Mouse (Mus musculus) lung, embryonic 15.5 days (tissue): ENCODE measurements around the gene Trak2. TPM values are rescaled to one million over a fixed set of nuclear protein-coding genes. Genes with fewer than 3 reads are reported as not detected.

ENCODE experiments used
- ATAC-seq: fragments of 200-750 bp; cut with Nextera tagmentation; 2 replicates; pipeline ENCODE4 v1.8.0; 2017; ENCODE audit warnings: moderate number of reproducible peaks, borderline replicate concordance; ENCODE audit not compliant: low FRiP score, low TSS enrichment; ENCODE audit errors: extremely low read depth
- H3K27ac ChIP-seq: fragments of 300-500 bp; sonication (generic); 2 replicates; pipeline ENCODE4 v1.5.1; 2015; ENCODE audit warnings: moderate library complexity, mild to moderate bottlenecking, inconsistent platforms
- H3K27me3 ChIP-seq: fragments of 300-500 bp; sonication (generic); 2 replicates; pipeline ENCODE4 v1.6.1; 2015; ENCODE audit warnings: inconsistent platforms
- H3K36me3 ChIP-seq: fragments of 300-500 bp; sonication (generic); 2 replicates; pipeline ENCODE4 v1.6.1; 2015; ENCODE audit warnings: inconsistent platforms
- H3K4me1 ChIP-seq: fragments of 300-500 bp; sonication (generic); 2 replicates; pipeline ENCODE4 v1.6.1; 2015; ENCODE audit warnings: inconsistent platforms
- H3K4me2 ChIP-seq: fragments of 300-500 bp; sonication (generic); 2 replicates; pipeline ENCODE4 v1.6.1; 2015; ENCODE audit warnings: inconsistent platforms, mild to moderate bottlenecking, moderate library complexity
- H3K4me3 ChIP-seq: fragments of 300-500 bp; sonication (generic); 2 replicates; pipeline ENCODE4 v1.5.1; 2015; ENCODE audit warnings: mild to moderate bottlenecking, inconsistent platforms
- H3K9ac ChIP-seq: fragments of 300-500 bp; sonication (generic); 2 replicates; pipeline ENCODE4 v1.6.1; 2015; ENCODE audit warnings: inconsistent platforms
- H3K9me3 ChIP-seq: fragments of 300-500 bp; sonication (generic); 2 replicates; pipeline ENCODE4 v1.6.1; 2016; ENCODE audit warnings: inconsistent platforms
- WGBS: fragments of 180-500 bp; shearing (Covaris S2); methylation state at CpG from one replicate; pipeline ENCODE4 v1.1.7; 2015; 5-methylcytosine and 5-hydroxymethylcytosine counted together
- polyA plus RNA-seq: library from polyadenylated mRNA; unstranded; fragments of >200 nt; fragmentation: Nextera tagmentation; extraction: Ambion mirVana; gene quantifications from 2 replicates; pipeline ENCODE4 v1.2.1, GENCODE M21; 2015

The Trak2 gene
- polyA plus RNA-seq, 1 experiment from 2014 or later, result 14.6 TPM

GRCm38 (mm10) chr1:58952526-58952925 is 20.7 kb downstream of the Trak2 start:
- H3K9me3 ChIP-seq, result no peaks in the 10 kb centered on the region
- no peaks in the 10 kb centered on the region for H3K27me3 ChIP-seq
- no peak for ATAC-seq
- no peaks in the 10 kb centered on the region for H3K36me3 ChIP-seq
- no peak overlapping the region for H3K4me2 ChIP-seq
- WGBS, result 85% methylated on average over 5 of the region's 5 CpGs
- no peak overlapping the region for H3K27ac ChIP-seq
- H3K4me3 ChIP-seq, result no peak overlapping the region
- peaks cover 20% of the 10 kb centered on the region for H3K4me1 ChIP-seq
- H3K9ac ChIP-seq, result no peak overlapping the region

GRCm38 (mm10) chr1:58951841-58952240 is 21.4 kb downstream of the Trak2 start:
- H3K4me2 ChIP-seq, result no peak overlapping the region
- no peak for ATAC-seq
- peaks cover 20% of the 10 kb centered on the region for H3K4me1 ChIP-seq
- H3K9ac ChIP-seq, result no peak overlapping the region
- no peak overlapping the region for H3K4me3 ChIP-seq
- H3K36me3 ChIP-seq, result no peaks in the 10 kb centered on the region
- no peaks in the 10 kb centered on the region for H3K27me3 ChIP-seq
- WGBS, result 71% methylated on average over 4 of the region's 4 CpGs
- no peaks in the 10 kb centered on the region for H3K9me3 ChIP-seq
- H3K27ac ChIP-seq, result no peak overlapping the region

DNA sequence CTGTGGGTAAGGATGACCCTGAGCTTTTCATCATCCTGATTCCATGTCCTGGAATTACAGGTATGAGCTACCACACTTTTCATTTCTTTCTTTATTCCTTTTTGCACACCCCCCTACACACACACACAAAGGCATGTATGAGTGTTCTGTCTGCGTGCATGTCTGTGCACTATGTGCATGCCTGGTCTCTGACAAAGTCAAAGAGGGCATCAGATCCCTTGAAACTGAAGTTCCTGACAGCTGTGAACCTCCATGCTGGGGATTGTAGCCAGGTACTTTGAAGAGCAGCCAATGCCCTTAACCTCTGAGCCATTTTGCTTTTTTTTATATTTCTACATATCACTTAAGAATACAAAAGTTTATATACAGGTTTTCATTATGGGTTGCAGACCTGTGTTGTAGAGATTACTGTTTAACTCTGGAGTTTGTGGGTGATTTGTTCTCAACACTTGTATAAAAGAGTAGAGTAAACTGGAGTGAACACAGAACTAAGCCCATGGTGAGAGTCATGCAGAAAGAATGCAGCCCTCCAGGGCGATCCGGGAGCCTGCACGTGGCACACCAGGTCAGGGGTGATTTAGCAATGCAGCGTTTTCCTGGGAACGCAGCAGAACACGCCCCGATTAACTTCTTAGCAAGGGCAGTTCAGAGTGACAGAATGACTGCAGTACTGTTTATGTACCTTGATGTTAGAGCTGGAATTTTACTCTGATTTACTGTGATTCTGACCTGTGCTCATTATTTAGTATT is 22.2 kb downstream of the Trak2 start:
- Histone ChIP-seq H3K9me3 (no peaks in the 10 kb centered on the region), H3K27ac (peak overlapping the region; percentile 33), H3K36me3 (peaks cover 2% of the 10 kb centered on the region; the same call in 1 of the 2 replicates), H3K27me3 (no peaks in the 10 kb centered on the region), H3K4me2 (no peak overlapping the region), H3K4me3 (no peak overlapping the region), H3K4me1 (peaks cover 20% of the 10 kb centered on the region), H3K9ac (no peak overlapping the region)
- ATAC-seq, result peak; percentile 80
- WGBS, result 20% methylated on average over 8 of the region's 8 CpGs

DNA sequence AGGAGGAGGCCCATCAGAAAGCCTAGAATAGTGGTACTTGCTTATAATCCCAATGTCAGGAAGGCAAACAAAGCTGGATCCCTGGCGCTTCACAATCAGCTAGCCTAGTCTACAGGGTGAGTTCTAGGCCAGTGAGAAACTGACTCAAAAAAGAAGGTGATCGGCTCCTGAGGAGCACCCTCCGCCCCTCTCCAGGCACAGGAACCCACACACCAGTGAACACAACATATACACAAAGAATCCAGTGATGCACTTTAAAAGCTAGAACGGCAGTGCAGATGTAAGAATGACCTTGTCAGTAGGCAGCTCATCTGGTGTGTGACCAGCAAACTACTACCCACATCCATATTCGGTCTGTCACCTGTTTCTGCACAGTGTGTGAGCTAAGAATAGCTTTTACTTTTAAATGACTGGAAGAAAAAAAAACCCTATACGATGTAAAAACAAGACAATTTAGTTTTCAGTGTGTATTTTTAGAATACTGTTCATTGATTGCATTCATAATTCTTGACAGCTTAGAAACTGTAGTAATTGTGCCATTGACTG is 23.6 kb downstream of the Trak2 start:
- 80% methylated on average over 6 of the region's 6 CpGs for WGBS
- Histone ChIP-seq H3K4me1 (peaks cover 20% of the 10 kb centered on the region), H3K4me3 (no peak overlapping the region), H3K27me3 (no peaks in the 10 kb centered on the region), H3K9me3 (no peaks in the 10 kb centered on the region), H3K9ac (no peak overlapping the region), H3K36me3 (peaks cover 9% of the 10 kb centered on the region; the same call in 1 of the 2 replicates), H3K4me2 (no peak overlapping the region), H3K27ac (no peak overlapping the region)
- no peak for ATAC-seq

DNA sequence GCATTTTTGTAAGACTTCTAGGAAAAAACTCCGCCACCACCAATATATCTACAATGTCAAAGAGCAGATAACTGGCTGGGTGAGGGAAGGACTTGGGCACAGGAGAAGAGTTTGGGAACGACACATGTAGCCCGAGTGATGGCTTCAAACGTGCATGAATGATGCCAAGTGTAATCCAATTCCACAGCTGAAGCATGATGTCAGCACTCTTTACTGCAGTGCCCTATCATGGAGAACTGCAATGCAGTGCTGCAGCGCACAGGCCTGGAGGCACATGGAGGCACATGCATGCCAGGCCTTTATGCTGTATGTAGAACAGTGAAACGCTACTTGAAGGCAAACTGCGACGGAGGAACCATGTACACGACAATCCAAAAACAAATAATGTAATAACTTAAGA is 26.5 kb downstream of the Trak2 start:
- H3K4me1 ChIP-seq, result peaks cover 13% of the 10 kb centered on the region
- H3K36me3 ChIP-seq, result peaks cover 9% of the 10 kb centered on the region; the same call in 1 of the 2 replicates
- H3K27ac ChIP-seq, result no peak overlapping the region
- no peaks in the 10 kb centered on the region for H3K27me3 ChIP-seq
- 90% methylated on average over 9 of the region's 9 CpGs for WGBS
- no peaks in the 10 kb centered on the region for H3K9me3 ChIP-seq
- no peak overlapping the region for H3K4me2 ChIP-seq
- H3K4me3 ChIP-seq, result no peak overlapping the region
- ATAC-seq, result no peak
- no peak overlapping the region for H3K9ac ChIP-seq

DNA sequence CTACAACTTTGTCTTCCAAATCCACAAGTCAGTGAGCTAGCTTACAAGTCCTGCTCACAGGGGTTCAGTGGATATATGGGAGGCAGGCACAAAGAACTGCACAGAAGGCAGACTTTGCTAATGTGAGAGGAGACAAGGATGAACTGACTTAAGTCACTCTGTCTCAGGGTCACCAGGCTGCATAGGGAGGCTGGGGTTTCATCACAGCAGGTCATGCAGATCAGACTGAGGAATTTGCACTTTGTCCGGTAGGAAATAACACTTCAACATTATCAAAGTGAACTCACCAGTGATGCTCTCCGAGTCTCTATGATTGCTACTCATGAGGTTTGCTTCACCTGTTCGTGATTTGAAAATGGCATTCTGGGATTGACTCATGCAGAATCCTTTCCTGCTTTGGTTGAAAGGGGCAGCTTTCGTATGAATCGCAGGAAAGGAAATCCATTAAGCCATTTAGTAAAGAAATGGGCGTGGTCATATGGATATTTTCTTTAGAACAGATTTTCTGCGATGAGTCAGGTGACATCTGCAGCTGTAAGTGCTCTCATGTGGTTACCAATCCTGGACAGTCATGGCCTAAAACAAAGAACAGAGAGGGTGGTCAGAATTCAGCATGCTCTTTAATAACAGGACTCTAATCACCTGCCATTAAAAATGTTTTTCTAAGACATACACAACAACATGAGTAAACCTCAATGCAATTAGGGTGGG is 27.1 kb downstream of the Trak2 start:
- no peak overlapping the region for H3K4me2 ChIP-seq
- no peak overlapping the region for H3K27ac ChIP-seq
- peaks cover 9% of the 10 kb centered on the region; the same call in 1 of the 2 replicates for H3K36me3 ChIP-seq
- H3K9ac ChIP-seq, result no peak overlapping the region
- WGBS, result 81% methylated on average over 7 of the region's 7 CpGs
- no peaks in the 10 kb centered on the region for H3K9me3 ChIP-seq
- H3K4me1 ChIP-seq, result peaks cover 7% of the 10 kb centered on the region
- H3K4me3 ChIP-seq, result no peak overlapping the region
- ATAC-seq, result no peak
- no peaks in the 10 kb centered on the region for H3K27me3 ChIP-seq

DNA sequence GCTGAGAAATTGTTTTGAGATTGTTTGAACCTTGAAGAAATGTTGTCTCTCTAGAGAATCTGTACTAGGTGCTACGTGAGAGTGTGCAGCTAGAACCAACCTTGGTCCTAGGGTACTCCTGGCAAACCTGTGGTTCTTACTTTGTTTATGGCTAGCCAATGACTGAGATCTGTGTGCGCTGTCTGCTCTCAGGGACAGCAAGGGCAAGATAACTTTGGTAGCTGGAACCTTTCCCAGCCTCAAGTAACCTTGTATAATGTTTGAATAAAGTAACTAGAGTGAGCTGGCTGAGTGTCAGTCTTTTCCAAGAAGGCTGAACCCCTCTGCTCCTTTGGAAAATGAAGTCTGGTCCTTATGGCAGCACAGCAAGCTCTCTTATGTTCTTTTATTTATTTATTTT is 27.7 kb downstream of the Trak2 start:
- peaks cover 2% of the 10 kb centered on the region for H3K4me1 ChIP-seq
- no peak overlapping the region for H3K4me3 ChIP-seq
- no peaks in the 10 kb centered on the region for H3K9me3 ChIP-seq
- WGBS, result 89% methylated on average over 2 of the region's 2 CpGs
- peaks cover 9% of the 10 kb centered on the region; the same call in 1 of the 2 replicates for H3K36me3 ChIP-seq
- H3K9ac ChIP-seq, result no peak overlapping the region
- no peaks in the 10 kb centered on the region for H3K27me3 ChIP-seq
- H3K4me2 ChIP-seq, result no peak overlapping the region
- ATAC-seq, result no peak
- no peak overlapping the region for H3K27ac ChIP-seq

DNA sequence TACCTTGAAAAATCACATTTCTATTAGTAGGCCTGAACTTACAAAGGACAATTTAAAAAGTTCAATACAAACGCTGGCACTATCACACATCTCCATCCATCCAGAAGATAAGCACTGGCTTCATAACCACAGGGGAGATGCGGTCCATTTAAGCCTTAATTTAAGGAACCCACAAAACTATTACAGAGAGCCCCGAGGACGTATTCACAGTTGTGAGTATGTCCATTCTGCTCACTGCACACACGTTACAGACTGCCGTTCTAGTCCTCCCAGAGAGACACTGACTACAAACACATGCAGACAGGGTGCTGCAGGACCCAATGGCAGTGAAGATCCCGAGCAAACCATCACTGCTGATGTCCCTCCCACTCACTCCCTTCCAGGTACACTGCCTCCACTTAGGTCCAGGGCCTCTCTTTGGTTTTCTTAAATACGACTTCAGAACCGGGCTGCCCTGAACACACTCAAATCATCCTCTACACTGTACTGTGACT is 35.6 kb downstream of the Trak2 start:
- H3K9ac ChIP-seq, result no peak overlapping the region
- no peak for ATAC-seq
- no peaks in the 10 kb centered on the region for H3K9me3 ChIP-seq
- H3K4me3 ChIP-seq, result no peak overlapping the region
- 94% methylated on average over 9 of the region's 9 CpGs for WGBS
- H3K4me2 ChIP-seq, result no peak overlapping the region
- H3K4me1 ChIP-seq, result no peaks in the 10 kb centered on the region
- no peaks in the 10 kb centered on the region for H3K27me3 ChIP-seq
- peaks cover 2% of the 10 kb centered on the region; the same call in 1 of the 2 replicates for H3K36me3 ChIP-seq
- H3K27ac ChIP-seq, result no peak overlapping the region

DNA sequence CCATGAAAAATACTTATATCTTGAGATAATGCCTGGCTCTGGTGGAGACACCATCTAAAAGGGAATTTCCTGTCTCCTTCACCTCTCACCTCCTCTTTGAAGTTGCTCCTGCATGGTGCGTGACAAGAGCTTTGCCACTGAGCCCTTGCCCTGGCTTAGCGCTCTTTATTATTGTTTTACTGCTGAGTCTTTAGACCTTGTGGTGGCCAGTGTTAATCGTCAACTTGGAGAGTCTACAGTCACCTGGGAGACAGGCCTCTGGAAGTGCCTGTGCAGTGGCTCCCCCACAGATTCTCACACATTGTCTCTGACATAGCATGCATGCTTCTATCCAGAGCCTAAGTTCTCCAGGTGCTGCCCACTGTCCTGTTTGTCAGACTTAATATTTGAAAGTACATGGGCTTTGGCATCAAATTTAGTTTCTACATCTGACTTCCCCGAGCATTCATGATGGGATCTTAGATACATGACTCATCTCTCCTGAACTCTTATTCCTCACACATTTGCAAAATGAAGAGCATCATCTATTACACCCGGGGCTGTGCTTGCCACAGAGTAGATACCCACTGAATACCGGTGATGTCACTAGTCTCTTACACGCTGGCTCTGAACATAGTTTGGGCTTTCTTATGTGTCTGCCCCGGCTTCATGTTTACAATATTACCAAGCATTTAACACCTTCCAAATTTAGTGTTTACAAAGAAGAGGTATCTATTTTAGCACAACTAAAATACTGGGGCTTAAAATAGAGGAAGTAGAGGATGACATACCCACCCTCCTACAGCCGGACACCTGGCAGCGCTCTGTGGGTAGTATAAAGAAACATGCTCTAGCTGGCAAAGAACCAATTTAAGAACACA is 36.3 kb downstream of the Trak2 start:
- WGBS, result 86% methylated on average over 10 of the region's 10 CpGs
- H3K36me3 ChIP-seq, result peaks cover 2% of the 10 kb centered on the region; the same call in 1 of the 2 replicates
- no peak overlapping the region for H3K27ac ChIP-seq

GRCm38 (mm10) chr1:58926664-58927063 is 46.6 kb downstream of the Trak2 start:
- H3K36me3 ChIP-seq, result peaks cover 13% of the 10 kb centered on the region
- no peak overlapping the region for H3K4me3 ChIP-seq
- no peak overlapping the region for H3K27ac ChIP-seq
- ATAC-seq, result no peak
- H3K9ac ChIP-seq, result no peak overlapping the region
- no peaks in the 10 kb centered on the region for H3K9me3 ChIP-seq
- WGBS, result 89% methylated on average over 5 of the region's 5 CpGs
- no peaks in the 10 kb centered on the region for H3K4me1 ChIP-seq
- H3K27me3 ChIP-seq, result no peaks in the 10 kb centered on the region
- no peak overlapping the region for H3K4me2 ChIP-seq

More for the DNA sequence above, 36.3 kb downstream of the Trak2 start:
- no peak overlapping the region for H3K9ac ChIP-seq
- no peak overlapping the region for H3K4me3 ChIP-seq
- no peaks in the 10 kb centered on the region for H3K9me3 ChIP-seq
- no peaks in the 10 kb centered on the region for H3K4me1 ChIP-seq
- H3K27me3 ChIP-seq, result no peaks in the 10 kb centered on the region
- H3K4me2 ChIP-seq, result no peak overlapping the region
- no peak for ATAC-seq

DNA sequence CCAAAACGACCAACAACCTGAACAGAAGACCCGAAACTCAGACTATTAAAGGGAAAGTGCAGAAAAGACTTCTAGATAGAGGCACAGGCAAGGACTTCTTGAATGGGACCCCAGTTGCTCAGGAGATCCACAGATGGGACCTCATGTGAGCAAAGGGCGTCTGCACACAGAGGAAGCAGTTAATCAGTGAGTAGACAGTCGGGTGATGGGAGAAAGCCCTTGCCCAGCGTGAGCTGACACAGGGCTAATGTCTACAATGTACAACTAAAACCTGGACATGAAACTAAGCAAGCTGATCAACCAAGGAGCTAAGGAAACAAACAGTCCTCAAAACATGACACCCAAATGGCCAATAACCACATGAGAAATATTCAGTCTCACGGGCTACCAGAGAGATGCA is 55.7 kb downstream of the Trak2 start:
- Histone ChIP-seq H3K4me3 (no peak overlapping the region), H3K9me3 (no peaks in the 10 kb centered on the region), H3K27ac (no peak overlapping the region), H3K9ac (no peak overlapping the region), H3K27me3 (no peaks in the 10 kb centered on the region), H3K36me3 (peaks cover 59% of the 10 kb centered on the region), H3K4me1 (no peaks in the 10 kb centered on the region), H3K4me2 (no peak overlapping the region)
- ATAC-seq, result no peak
- 78% methylated on average over 6 of the region's 6 CpGs for WGBS
